Mouse (Mus musculus): ENCODE measurements at regions not wholly inside any gene's neighbourhood (a gene's known extent, or its start where the extent isn't known, plus 50 kb on each side); places are given as distances from the start of the nearest gene placed in this dataset.
A peak's percentile ranks its signal among the peaks of the same experiment; 100 is the strongest.

GRCm38 (mm10) chr6:31069243-31069642 lies 110.4 kb upstream of the Klf14 start:
- Histone ChIP-seq H3K9me3 (ENCODE audit: control insufficient read depth, low read length) (no peaks in the 10 kb centered on the region), H3K36me3 (ENCODE audit: control insufficient read depth, insufficient read depth, low read length) (no peaks in the 10 kb centered on the region), H3K4me1 (replicated peaks; ENCODE audit: control insufficient read depth, insufficient read depth, low read length) (0 out of 2 replicates have a peak, but pooled peaks cover 2% of the 10 kb centered on the region), H3K27me3 (replicated peaks; ENCODE audit: control insufficient read depth, insufficient read depth, low read length) (no peaks in the 10 kb centered on the region), H3K4me3 (ENCODE audit: low read depth, low read length) (no peak overlapping the region), H3K4me2 (ENCODE audit: low read length) (no peak overlapping the region), H3K27ac (ENCODE audit: low read depth) (no peak overlapping the region), H3K9ac (ENCODE audit: low read length) (no peak overlapping the region)
- 72% methylated on average over 13 of the region's 13 CpGs for WGBS
- DNase-seq (ENCODE audit: low spot score) = no peak
- ATAC-seq (replicated peaks; ENCODE audit: low FRiP score, low TSS enrichment, low read depth) = no peak

GRCm38 (mm10) chr6:31070537-31070936 lies 111.7 kb upstream of the Klf14 start:
- Histone ChIP-seq H3K9ac (ENCODE audit: low read length) (no peak overlapping the region), H3K36me3 (ENCODE audit: control insufficient read depth, insufficient read depth, low read length) (no peaks in the 10 kb centered on the region), H3K4me3 (ENCODE audit: low read depth, low read length) (no peak overlapping the region), H3K27ac (ENCODE audit: low read depth) (no peak overlapping the region), H3K4me2 (ENCODE audit: low read length) (no peak overlapping the region), H3K4me1 (replicated peaks; ENCODE audit: control insufficient read depth, insufficient read depth, low read length) (0 out of 2 replicates have a peak, but pooled peaks cover 11% of the 10 kb centered on the region), H3K27me3 (replicated peaks; ENCODE audit: control insufficient read depth, insufficient read depth, low read length) (no peaks in the 10 kb centered on the region), H3K9me3 (ENCODE audit: control insufficient read depth, low read length) (no peaks in the 10 kb centered on the region)
- WGBS = 93% methylated on average over 6 of the region's 6 CpGs
- no peak for ATAC-seq (replicated peaks; ENCODE audit: low FRiP score, low TSS enrichment, low read depth)
- DNase-seq (ENCODE audit: low spot score) = no peak

GRCm38 (mm10) chr6:31070966-31071365 lies 112.1 kb upstream of the Klf14 start:
- H3K4me1 ChIP-seq (replicated peaks; ENCODE audit: control insufficient read depth, insufficient read depth, low read length) = peaks cover 14% of the 10 kb centered on the region
- no peak overlapping the region for H3K4me2 ChIP-seq (ENCODE audit: low read length)
- ATAC-seq (replicated peaks; ENCODE audit: low FRiP score, low TSS enrichment, low read depth) (no peak), DNase-seq (ENCODE audit: low spot score) (no peak)
- no peaks in the 10 kb centered on the region for H3K27me3 ChIP-seq (replicated peaks; ENCODE audit: control insufficient read depth, insufficient read depth, low read length)
- H3K27ac ChIP-seq (ENCODE audit: low read depth) = no peak overlapping the region
- H3K9me3 ChIP-seq (ENCODE audit: control insufficient read depth, low read length) = no peaks in the 10 kb centered on the region
- no peaks in the 10 kb centered on the region for H3K36me3 ChIP-seq (ENCODE audit: control insufficient read depth, insufficient read depth, low read length)
- no peak overlapping the region for H3K4me3 ChIP-seq (ENCODE audit: low read depth, low read length)
- H3K9ac ChIP-seq (ENCODE audit: low read length) = no peak overlapping the region
- WGBS = 76% methylated on average over 9 of the region's 9 CpGs

GRCm38 (mm10) chr6:31072072-31072471 lies 113.2 kb upstream of the Klf14 start:
- Histone ChIP-seq H3K4me1 (replicated peaks; ENCODE audit: control insufficient read depth, insufficient read depth, low read length) (peaks cover 23% of the 10 kb centered on the region), H3K27me3 (replicated peaks; ENCODE audit: control insufficient read depth, insufficient read depth, low read length) (no peaks in the 10 kb centered on the region), H3K4me2 (ENCODE audit: low read length) (no peak overlapping the region), H3K4me3 (ENCODE audit: low read depth, low read length) (no peak overlapping the region), H3K9me3 (ENCODE audit: control insufficient read depth, low read length) (no peaks in the 10 kb centered on the region), H3K9ac (ENCODE audit: low read length) (no peak overlapping the region), H3K27ac (ENCODE audit: low read depth) (no peak overlapping the region), H3K36me3 (ENCODE audit: control insufficient read depth, insufficient read depth, low read length) (no peaks in the 10 kb centered on the region)
- DNase-seq (ENCODE audit: low spot score) (no peak), ATAC-seq (replicated peaks; ENCODE audit: low FRiP score, low TSS enrichment, low read depth) (no peak)
- WGBS = 84% methylated on average over 7 of the region's 7 CpGs

GRCm38 (mm10) chr6:31072559-31072958 lies 113.7 kb upstream of the Klf14 start:
- peaks cover 25% of the 10 kb centered on the region for H3K4me1 ChIP-seq (replicated peaks; ENCODE audit: control insufficient read depth, insufficient read depth, low read length)
- no peak overlapping the region for H3K9ac ChIP-seq (ENCODE audit: low read length)
- ATAC-seq (replicated peaks; ENCODE audit: low FRiP score, low TSS enrichment, low read depth) (no peak), DNase-seq (ENCODE audit: low spot score) (no peak)
- H3K4me3 ChIP-seq (ENCODE audit: low read depth, low read length) = no peak overlapping the region
- H3K9me3 ChIP-seq (ENCODE audit: control insufficient read depth, low read length) = no peaks in the 10 kb centered on the region
- H3K4me2 ChIP-seq (ENCODE audit: low read length) = no peak overlapping the region
- H3K27ac ChIP-seq (ENCODE audit: low read depth) = no peak overlapping the region
- WGBS = 31% methylated on average over 5 of the region's 5 CpGs
- no peaks in the 10 kb centered on the region for H3K27me3 ChIP-seq (replicated peaks; ENCODE audit: control insufficient read depth, insufficient read depth, low read length)
- no peaks in the 10 kb centered on the region for H3K36me3 ChIP-seq (ENCODE audit: control insufficient read depth, insufficient read depth, low read length)

GRCm38 (mm10) chr6:31073338-31073737 lies 114.5 kb upstream of the Klf14 start:
- H3K4me3 ChIP-seq (ENCODE audit: low read depth, low read length) = no peak overlapping the region
- H3K27ac ChIP-seq (ENCODE audit: low read depth) = no peak overlapping the region
- ATAC-seq (replicated peaks; ENCODE audit: low FRiP score, low TSS enrichment, low read depth) (no peak), DNase-seq (ENCODE audit: low spot score) (no peak)
- no peaks in the 10 kb centered on the region for H3K27me3 ChIP-seq (replicated peaks; ENCODE audit: control insufficient read depth, insufficient read depth, low read length)
- no peak overlapping the region for H3K9ac ChIP-seq (ENCODE audit: low read length)
- WGBS = 85% methylated on average over 8 of the region's 8 CpGs
- H3K4me2 ChIP-seq (ENCODE audit: low read length) = no peak overlapping the region
- H3K36me3 ChIP-seq (ENCODE audit: control insufficient read depth, insufficient read depth, low read length) = no peaks in the 10 kb centered on the region
- peaks cover 25% of the 10 kb centered on the region for H3K4me1 ChIP-seq (replicated peaks; ENCODE audit: control insufficient read depth, insufficient read depth, low read length)
- no peaks in the 10 kb centered on the region for H3K9me3 ChIP-seq (ENCODE audit: control insufficient read depth, low read length)

- no peak overlapping the region for H3K4me3 ChIP-seq (ENCODE audit: low read depth, low read length)
- H3K9ac ChIP-seq (ENCODE audit: low read length) = no peak overlapping the region
- H3K9me3 ChIP-seq (ENCODE audit: control insufficient read depth, low read length) = no peaks in the 10 kb centered on the region
- no peak for DNase-seq (ENCODE audit: low spot score)
- ATAC-seq (replicated peaks; ENCODE audit: low FRiP score, low TSS enrichment, low read depth) = peak; percentile 26; the same call in 1 of the 2 replicates
- WGBS = 41% methylated on average over 9 of the region's 9 CpGs
- no peak overlapping the region for H3K4me2 ChIP-seq (ENCODE audit: low read length)
- peaks cover 25% of the 10 kb centered on the region for H3K4me1 ChIP-seq (replicated peaks; ENCODE audit: control insufficient read depth, insufficient read depth, low read length)
- H3K27ac ChIP-seq (ENCODE audit: low read depth) = peak overlapping the region; percentile 40; the same call in 1 of the 2 replicates
- no peaks in the 10 kb centered on the region for H3K36me3 ChIP-seq (ENCODE audit: control insufficient read depth, insufficient read depth, low read length)
- no peaks in the 10 kb centered on the region for H3K27me3 ChIP-seq (replicated peaks; ENCODE audit: control insufficient read depth, insufficient read depth, low read length)
Observed at GRCm38 (mm10) chr6:31074394-31074793, 115.5 kb upstream of the Klf14 start.

GRCm38 (mm10) chr6:31075209-31075571 lies 116.3 kb upstream of the Klf14 start:
- peak overlapping the region; percentile 40; the same call in 1 of the 2 replicates for H3K27ac ChIP-seq (ENCODE audit: low read depth)
- no peaks in the 10 kb centered on the region for H3K9me3 ChIP-seq (ENCODE audit: control insufficient read depth, low read length)
- no peaks in the 10 kb centered on the region for H3K27me3 ChIP-seq (replicated peaks; ENCODE audit: control insufficient read depth, insufficient read depth, low read length)
- no peak for ATAC-seq (replicated peaks; ENCODE audit: low FRiP score, low TSS enrichment, low read depth)
- no peaks in the 10 kb centered on the region for H3K36me3 ChIP-seq (ENCODE audit: control insufficient read depth, insufficient read depth, low read length)
- H3K4me1 ChIP-seq (replicated peaks; ENCODE audit: control insufficient read depth, insufficient read depth, low read length) = peaks cover 29% of the 10 kb centered on the region
- DNase-seq (ENCODE audit: low spot score) = no peak
- no peak overlapping the region for H3K4me2 ChIP-seq (ENCODE audit: low read length)
- no peak overlapping the region for H3K9ac ChIP-seq (ENCODE audit: low read length)
- WGBS = 46% methylated on average over 2 of the region's 2 CpGs
- H3K4me3 ChIP-seq (ENCODE audit: low read depth, low read length) = no peak overlapping the region

GRCm38 (mm10) chr6:31075572-31076477 lies 116.9 kb upstream of the Klf14 start:
- Histone ChIP-seq H3K9ac (ENCODE audit: low read length) (no peak overlapping the region), H3K36me3 (ENCODE audit: control insufficient read depth, insufficient read depth, low read length) (no peaks in the 10 kb centered on the region), H3K4me2 (ENCODE audit: low read length) (no peak overlapping the region), H3K4me1 (replicated peaks; ENCODE audit: control insufficient read depth, insufficient read depth, low read length) (peaks cover 30% of the 10 kb centered on the region), H3K4me3 (ENCODE audit: low read depth, low read length) (no peak overlapping the region), H3K27me3 (replicated peaks; ENCODE audit: control insufficient read depth, insufficient read depth, low read length) (no peaks in the 10 kb centered on the region), H3K27ac (ENCODE audit: low read depth) (peak overlapping the region; percentile 40; the same call in 1 of the 2 replicates), H3K9me3 (ENCODE audit: control insufficient read depth, low read length) (no peaks in the 10 kb centered on the region)
- ATAC-seq (replicated peaks; ENCODE audit: low FRiP score, low TSS enrichment, low read depth) (peak; percentile 52), DNase-seq (ENCODE audit: low spot score) (peak; percentile 82)
- WGBS = 24% methylated on average over 13 of the region's 13 CpGs

All from intestine, embryonic 14.5 days (tissue).